Mouse (Mus musculus) heart, embryonic 16.5 days (tissue): ENCODE measurements around the gene Chchd5. TPM values are rescaled to one million over a fixed set of nuclear protein-coding genes. Genes with fewer than 3 reads are reported as not detected.

Experiments
- ATAC-seq: fragments of 200-750 bp; cut with Nextera tagmentation; replicated peaks from 2 replicates; pipeline ENCODE4 v1.8.0; 2017; ENCODE audit warnings: moderate number of reproducible peaks; ENCODE audit not compliant: insufficient read depth, low FRiP score; ENCODE audit errors: extremely low read depth
- H3K27ac ChIP-seq: fragments of 300-500 bp; sonication (generic); 2 replicates; pipeline ENCODE4 v1.5.1; 2014; ENCODE audit warnings: mild to moderate bottlenecking, low read length, control low read depth, moderate library complexity
- H3K27me3 ChIP-seq: fragments of 300-500 bp; sonication (generic); 2 replicates; pipeline ENCODE4 v1.6.1; 2014; ENCODE audit warnings: low read length, mixed read lengths; ENCODE audit not compliant: control insufficient read depth, insufficient read depth
- H3K36me3 ChIP-seq: fragments of 300-500 bp; sonication (generic); 2 replicates; pipeline ENCODE4 v1.6.1; 2014; ENCODE audit not compliant: control insufficient read depth, insufficient read depth
- H3K4me1 ChIP-seq: fragments of 300-500 bp; sonication (generic); 2 replicates; pipeline ENCODE4 v1.6.1; 2014; ENCODE audit warnings: low read length, mixed read lengths; ENCODE audit not compliant: control insufficient read depth, insufficient read depth
- H3K4me2 ChIP-seq: fragments of 300-500 bp; sonication (generic); 2 replicates; pipeline ENCODE4 v1.6.1; 2014; ENCODE audit warnings: low read depth, mild to moderate bottlenecking, control low read depth, low read length
- H3K4me3 ChIP-seq: fragments of 300-500 bp; sonication (generic); 2 replicates; pipeline ENCODE4 v1.5.1; 2014; ENCODE audit warnings: mild to moderate bottlenecking, control low read depth, low read length
- H3K9ac ChIP-seq: fragments of 300-500 bp; sonication (generic); 2 replicates; pipeline ENCODE4 v1.6.1; 2014; ENCODE audit warnings: low read length, control low read depth
- H3K9me3 ChIP-seq: fragments of 300-500 bp; sonication (generic); replicated peaks from 2 replicates; pipeline ENCODE4 v1.6.1; 2016; ENCODE audit warnings: low read length; ENCODE audit not compliant: control insufficient read depth
- WGBS: fragments of 180-500 bp; shearing (Covaris S2); extraction: QIAGEN DNeasy Blood & Tissue Kit; methylation state at CpG from one replicate; pipeline ENCODE4 v1.1.7; 2014; 5-methylcytosine and 5-hydroxymethylcytosine counted together
- polyA plus RNA-seq: library from polyadenylated mRNA; unstranded; fragments of >200 nt; fragmentation: Nextera tagmentation; extraction: Ambion mirVana; gene quantifications from 2 replicates; pipeline ENCODE4 v1.2.1, GENCODE M21; 2015

Chchd5 gene
- polyA plus RNA-seq: 17.6 and 18.2 TPM in 2 replicates

DNA sequence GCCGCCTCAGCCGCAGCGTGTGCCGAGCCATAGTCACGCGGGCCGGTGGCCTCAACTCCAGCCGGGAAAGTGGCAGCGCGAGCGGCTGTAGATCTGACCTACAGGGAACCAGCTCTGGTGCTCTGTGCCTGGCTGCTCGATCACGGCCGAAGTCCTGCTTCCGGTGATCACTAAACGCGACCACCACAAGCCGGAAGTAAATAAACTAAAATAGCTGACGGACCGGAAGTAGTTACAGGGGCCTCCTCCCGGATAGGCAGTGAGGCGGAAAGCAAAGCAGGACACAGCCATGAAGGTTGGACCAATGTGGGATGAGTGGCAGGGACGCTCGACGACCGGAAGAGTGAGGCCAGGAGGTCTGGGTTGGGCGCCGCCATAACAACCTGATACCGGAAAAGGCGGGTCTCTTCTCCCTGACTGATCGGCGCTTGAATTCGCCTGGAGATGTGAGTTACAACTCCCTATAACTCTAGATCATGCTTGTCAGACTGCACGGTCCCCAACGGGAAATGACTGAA is at the start of gene Chchd5:
TSS of gene Chchd5 (plus strand) at position 289 of the 518 bp plus-strand sequence.
- Histone ChIP-seq H3K4me3 (peak within 1 kb of the TSS; percentile 76), H3K36me3 (peaks cover 43% of the 10 kb centered on the region), H3K4me2 (peak within 1 kb of the TSS; percentile 82), H3K4me1 (peaks cover 12% of the 10 kb centered on the region), H3K27ac (peak within 1 kb of the TSS; percentile 93), H3K27me3 (no peaks in the 10 kb centered on the region), H3K9ac (peak within 1 kb of the TSS; percentile 85), H3K9me3 (peaks cover 8% of the 10 kb centered on the region)
- peak; percentile 100 for ATAC-seq
- WGBS: under 1% methylated on average over 35 of the region's 35 CpGs

- WGBS: 58% methylated on average over 13 of the region's 13 CpGs
Measured at GRCm38 (mm10) chr2:129081097-129081496, 48.4 kb upstream of the Chchd5 start.

GRCm38 (mm10) chr2:129083514-129083913 is 46.0 kb upstream of the Chchd5 start:
- Histone ChIP-seq H3K4me3 (no peak overlapping the region), H3K36me3 (peaks cover 25% of the 10 kb centered on the region), H3K4me1 (no peaks in the 10 kb centered on the region), H3K9ac (no peak overlapping the region), H3K9me3 (0 out of 2 replicates have a peak, but pooled peaks cover 2% of the 10 kb centered on the region), H3K4me2 (no peak overlapping the region), H3K27ac (no peak overlapping the region), H3K27me3 (no peaks in the 10 kb centered on the region)
- 90% methylated on average over 5 of the region's 5 CpGs for WGBS
- ATAC-seq: no peak

More at GRCm38 (mm10) chr2:129081097-129081496, 48.4 kb upstream of the Chchd5 start:
- H3K4me3 ChIP-seq: no peak overlapping the region
- no peaks in the 10 kb centered on the region for H3K27me3 ChIP-seq
- ATAC-seq: no peak
- H3K4me2 ChIP-seq: no peak overlapping the region
- no peaks in the 10 kb centered on the region for H3K4me1 ChIP-seq
- H3K36me3 ChIP-seq: peaks cover 36% of the 10 kb centered on the region
- H3K27ac ChIP-seq: no peak overlapping the region
- H3K9ac ChIP-seq: no peak overlapping the region
- 0 out of 2 replicates have a peak, but pooled peaks cover 2% of the 10 kb centered on the region for H3K9me3 ChIP-seq

DNA sequence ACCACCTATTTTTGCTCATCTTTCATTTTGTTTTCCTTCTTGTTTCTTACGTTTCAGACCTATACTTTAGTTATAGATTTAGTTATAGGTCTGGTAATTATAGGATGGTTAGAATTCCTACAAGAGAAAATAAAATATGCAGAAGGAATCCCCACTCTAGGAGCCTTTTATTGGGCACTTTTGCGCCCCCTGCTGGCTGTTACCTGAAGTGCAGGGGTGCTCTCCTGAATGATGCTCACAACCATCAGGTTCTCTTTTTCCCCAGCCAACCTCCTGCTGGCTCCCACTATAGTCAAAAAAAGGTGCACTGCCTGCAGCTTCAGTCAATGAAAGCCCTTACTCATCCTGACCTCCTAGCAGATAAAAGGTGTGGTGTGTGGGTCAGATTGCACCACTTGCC is 44.5 kb upstream of the Chchd5 start:
- peaks cover 25% of the 10 kb centered on the region for H3K36me3 ChIP-seq
- H3K27ac ChIP-seq: no peak overlapping the region
- ATAC-seq: no peak

GRCm38 (mm10) chr2:129087520-129087919 is 42.0 kb upstream of the Chchd5 start:
- H3K4me3 ChIP-seq: no peak overlapping the region
- no peaks in the 10 kb centered on the region for H3K4me1 ChIP-seq
- no peak overlapping the region for H3K27ac ChIP-seq
- H3K36me3 ChIP-seq: peaks cover 18% of the 10 kb centered on the region
- WGBS: 85% methylated on average over 1 of the region's 1 CpGs
- H3K9me3 ChIP-seq: 0 out of 2 replicates have a peak, but pooled peaks cover 2% of the 10 kb centered on the region
- H3K27me3 ChIP-seq: no peaks in the 10 kb centered on the region
- H3K4me2 ChIP-seq: no peak overlapping the region
- no peak overlapping the region for H3K9ac ChIP-seq
- ATAC-seq: no peak

More for the DNA sequence above, 44.5 kb upstream of the Chchd5 start:
- 0 out of 2 replicates have a peak, but pooled peaks cover 2% of the 10 kb centered on the region for H3K9me3 ChIP-seq
- WGBS: 58% methylated on average over 2 of the region's 2 CpGs
- no peaks in the 10 kb centered on the region for H3K27me3 ChIP-seq
- no peak overlapping the region for H3K9ac ChIP-seq
- H3K4me3 ChIP-seq: no peak overlapping the region
- H3K4me1 ChIP-seq: no peaks in the 10 kb centered on the region
- H3K4me2 ChIP-seq: no peak overlapping the region

DNA sequence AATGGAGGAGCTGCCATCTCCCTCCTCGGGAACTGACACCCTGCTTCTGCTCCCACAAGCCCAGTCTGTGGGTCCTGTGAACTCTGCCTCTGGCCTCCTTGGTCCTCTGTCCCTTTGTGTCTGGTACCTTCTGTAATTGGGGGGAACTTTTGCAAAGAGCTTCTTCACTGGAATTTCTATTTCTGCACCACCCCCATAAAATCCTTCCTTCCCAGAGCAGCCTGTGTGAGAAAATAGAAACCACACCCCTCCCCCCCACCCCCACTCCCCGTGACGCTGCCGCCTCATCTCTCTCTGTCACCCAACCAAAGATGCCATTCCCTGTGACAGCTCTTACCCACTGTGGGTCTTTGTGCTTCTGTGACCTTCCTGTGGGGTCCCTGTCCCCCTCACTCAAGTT is 39.1 kb upstream of the Chchd5 start:
- no peak for ATAC-seq
- H3K27ac ChIP-seq: no peak overlapping the region
- H3K9ac ChIP-seq: no peak overlapping the region
- 24% methylated on average over 4 of the region's 4 CpGs for WGBS
- peaks cover 7% of the 10 kb centered on the region for H3K36me3 ChIP-seq
- H3K9me3 ChIP-seq: 0 out of 2 replicates have a peak, but pooled peaks cover 2% of the 10 kb centered on the region
- H3K4me1 ChIP-seq: no peaks in the 10 kb centered on the region
- no peaks in the 10 kb centered on the region for H3K27me3 ChIP-seq
- no peak overlapping the region for H3K4me3 ChIP-seq
- H3K4me2 ChIP-seq: no peak overlapping the region

GRCm38 (mm10) chr2:129092810-129093209 is 36.7 kb upstream of the Chchd5 start:
- Histone ChIP-seq H3K9me3 (no peaks in the 10 kb centered on the region), H3K27me3 (no peaks in the 10 kb centered on the region), H3K4me1 (no peaks in the 10 kb centered on the region), H3K36me3 (no peaks in the 10 kb centered on the region; the same call in none of the 2 replicates), H3K27ac (no peak overlapping the region), H3K9ac (no peak overlapping the region), H3K4me2 (no peak overlapping the region), H3K4me3 (no peak overlapping the region)
- 91% methylated on average over 12 of the region's 12 CpGs for WGBS
- no peak for ATAC-seq

GRCm38 (mm10) chr2:129093926-129094724 is 35.4 kb upstream of the Chchd5 start:
- no peaks in the 10 kb centered on the region for H3K4me1 ChIP-seq
- H3K36me3 ChIP-seq: no peaks in the 10 kb centered on the region; the same call in none of the 2 replicates
- no peak overlapping the region for H3K4me3 ChIP-seq
- 85% methylated on average over 18 of the region's 18 CpGs for WGBS
- H3K4me2 ChIP-seq: no peak overlapping the region
- no peaks in the 10 kb centered on the region for H3K9me3 ChIP-seq
- no peak overlapping the region for H3K9ac ChIP-seq
- no peak for ATAC-seq
- no peak overlapping the region for H3K27ac ChIP-seq
- no peaks in the 10 kb centered on the region for H3K27me3 ChIP-seq

GRCm38 (mm10) chr2:129100784-129101310 is 28.7 kb upstream of the Chchd5 start, which contains the start of gene Polr1b:
Gene Polr1b (plus strand): TSS chr2:129100995.
- Histone ChIP-seq H3K4me2 (peak within 1 kb of the TSS; percentile 77), H3K27me3 (no peaks in the 10 kb centered on the region), H3K27ac (no peak within 1 kb of the TSS), H3K4me1 (peaks cover 6% of the 10 kb centered on the region), H3K36me3 (peaks cover 17% of the 10 kb centered on the region), H3K9ac (peak within 1 kb of the TSS; percentile 78), H3K4me3 (peak within 1 kb of the TSS; percentile 78), H3K9me3 (no peaks in the 10 kb centered on the region)
- 0% methylated on average over 35 of the region's 35 CpGs for WGBS
- peak; percentile 100 for ATAC-seq
